Mouse (Mus musculus): ENCODE results near the gene 1700010I14Rik. TPM values are rescaled to one million over a fixed set of nuclear protein-coding genes. Genes with fewer than 3 reads are reported as not detected.

1700010I14Rik gene
- total RNA-seq, 2 experiments from 2014 or later = 0.42 to 0.79 TPM

DNA sequence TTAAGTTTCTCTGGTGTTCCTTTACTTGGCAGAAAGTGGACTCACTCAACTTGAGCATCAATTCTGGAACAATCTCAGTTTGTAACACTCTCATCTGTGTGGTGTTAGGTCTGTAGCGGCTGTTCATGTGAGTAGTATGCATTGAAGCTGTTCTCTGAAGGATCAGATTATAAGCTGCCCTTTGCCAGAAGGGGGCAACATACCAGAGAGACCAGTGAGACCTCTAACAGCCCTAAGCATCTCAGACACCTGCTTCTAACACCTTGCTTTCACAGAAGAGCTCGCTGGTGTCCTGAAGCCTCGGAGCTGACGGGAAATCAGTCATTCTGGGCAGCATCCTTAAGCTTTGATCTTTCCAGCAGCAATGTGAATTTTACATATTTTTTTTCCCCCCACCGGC lies 42.0 kb downstream of the 1700010I14Rik start:
- no peak for DNase-seq

DNA sequence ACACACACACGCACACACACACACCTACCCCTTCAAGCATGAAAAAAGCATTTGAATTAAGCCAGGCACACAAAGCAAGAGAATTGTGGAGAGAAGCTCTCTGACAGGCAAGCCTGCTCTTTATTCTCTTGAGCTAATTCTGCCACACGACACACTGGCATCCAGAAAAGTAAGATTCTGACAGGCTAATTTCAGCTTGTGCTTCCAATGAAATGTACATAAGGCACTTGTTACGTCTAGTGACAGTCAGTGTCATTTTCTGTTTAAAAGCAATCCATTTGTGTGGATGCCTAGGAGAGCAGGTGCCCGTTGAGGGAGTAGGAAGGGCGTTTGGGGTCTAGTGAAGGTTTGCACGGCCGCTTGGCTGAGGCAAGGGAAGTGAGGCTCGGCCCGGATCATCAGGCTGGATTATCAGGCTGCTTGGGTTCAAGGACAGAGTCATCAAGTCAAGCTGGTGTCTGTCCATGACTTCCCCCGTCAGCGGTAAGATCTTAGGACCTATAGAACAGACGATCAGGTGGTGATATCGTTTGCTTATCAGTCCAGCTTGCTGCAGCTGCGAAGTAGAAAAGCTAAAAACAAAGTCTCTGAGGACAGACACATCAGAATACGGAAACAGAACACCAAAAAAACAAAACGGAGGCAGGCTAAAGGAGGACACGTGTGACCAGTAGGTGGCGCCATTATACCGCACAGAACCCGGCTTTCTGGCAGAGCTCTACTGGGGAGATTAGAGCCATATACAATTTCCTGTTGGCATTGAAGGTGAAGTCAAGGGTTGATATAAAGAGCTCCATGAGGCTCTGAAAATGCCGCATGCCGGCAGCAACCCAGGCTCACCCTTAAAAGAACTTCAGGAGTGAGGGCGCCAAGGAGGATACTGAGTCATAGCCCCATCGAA lies 43.4 kb downstream of the 1700010I14Rik start:
- DNase-seq = peak; percentile 79

- DNase-seq = no peak
Measured at GRCm38 (mm10) chr17:9032362-9033044, 44.4 kb downstream of the 1700010I14Rik start.

GRCm38 (mm10) chr17:9033511-9033910 lies 45.4 kb downstream of the 1700010I14Rik start:
- DNase-seq = no peak

DNA sequence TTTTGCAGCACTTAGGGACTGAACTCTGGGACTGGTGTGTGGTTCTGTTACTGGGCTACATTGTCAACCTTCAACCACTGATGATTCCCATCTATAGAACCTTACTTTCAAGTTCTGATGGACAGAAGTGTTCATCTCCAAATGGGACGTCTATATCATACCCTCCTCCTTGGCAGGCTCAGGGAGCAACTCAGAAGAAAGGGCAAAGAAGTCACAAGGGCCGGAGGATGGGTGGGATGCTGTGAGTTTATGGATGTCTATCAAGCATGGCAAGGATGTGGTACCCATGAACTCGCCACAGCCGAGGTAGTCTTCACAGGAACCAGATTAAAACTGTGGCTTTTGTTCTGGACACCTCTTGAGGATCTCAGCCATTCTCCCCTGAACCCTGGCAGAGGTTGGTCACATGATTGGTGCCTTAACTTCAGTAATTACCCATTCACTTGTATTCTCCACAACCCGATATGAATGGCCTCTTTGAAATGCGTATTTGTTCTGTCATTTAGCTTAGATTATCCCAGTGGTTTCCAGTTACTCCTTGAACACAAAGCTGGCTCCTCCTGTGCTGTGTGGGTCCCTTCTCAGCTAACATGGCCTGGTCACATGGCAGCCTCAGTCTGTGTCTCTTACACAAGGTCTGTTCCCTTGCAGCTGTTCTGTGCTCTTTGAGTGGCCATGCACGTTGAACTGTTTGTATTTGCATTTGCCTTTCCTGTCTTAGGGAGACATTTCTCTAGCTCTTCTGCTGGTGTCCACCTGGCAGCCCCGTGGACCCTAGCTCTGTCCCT lies 47.6 kb downstream of the 1700010I14Rik start:
- DNase-seq = no peak

DNA sequence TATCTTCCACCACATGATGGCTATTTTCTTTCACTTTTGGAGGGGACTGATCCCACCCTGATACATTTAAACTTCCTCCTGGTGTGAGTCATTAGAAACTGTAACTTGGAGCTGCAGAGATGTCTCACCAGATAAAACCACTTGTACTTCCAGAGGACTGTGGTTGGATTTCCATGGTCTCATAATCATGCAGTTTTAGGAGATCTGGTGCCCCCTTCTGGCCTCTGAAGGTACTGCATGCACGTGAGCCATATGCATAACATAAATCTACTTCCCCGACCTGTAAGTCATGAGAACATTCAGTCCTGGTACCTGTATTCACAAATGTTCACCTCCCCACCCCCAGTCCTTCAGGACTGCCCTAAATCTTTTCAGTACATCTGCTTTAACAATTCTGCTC lies 54.6 kb downstream of the 1700010I14Rik start:
- DNase-seq = peak; percentile 25

GRCm38 (mm10) chr17:9052441-9052980 lies 64.4 kb downstream of the 1700010I14Rik start:
- DNase-seq = no peak

- no peak for DNase-seq
Measured at GRCm38 (mm10) chr17:9059360-9059932, 71.3 kb downstream of the 1700010I14Rik start.

Data from gastrocnemius, postnatal 10 days (tissue).